Mouse (Mus musculus) ES-Bruce4 (cell line): ENCODE results near the gene Cfap20.

ENCODE experiments used
- CTCF ChIP-seq: IDR thresholded peaks from one replicate; pipeline ENCODE4 v1.8.1; 2011; ENCODE audit warnings: low read depth, low read length
- EP300 ChIP-seq: IDR thresholded peaks from 2 replicates; pipeline ENCODE4 v1.6.1; 2011; ENCODE audit warnings: low read depth, low read length; ENCODE audit not compliant: insufficient read depth

DNA sequence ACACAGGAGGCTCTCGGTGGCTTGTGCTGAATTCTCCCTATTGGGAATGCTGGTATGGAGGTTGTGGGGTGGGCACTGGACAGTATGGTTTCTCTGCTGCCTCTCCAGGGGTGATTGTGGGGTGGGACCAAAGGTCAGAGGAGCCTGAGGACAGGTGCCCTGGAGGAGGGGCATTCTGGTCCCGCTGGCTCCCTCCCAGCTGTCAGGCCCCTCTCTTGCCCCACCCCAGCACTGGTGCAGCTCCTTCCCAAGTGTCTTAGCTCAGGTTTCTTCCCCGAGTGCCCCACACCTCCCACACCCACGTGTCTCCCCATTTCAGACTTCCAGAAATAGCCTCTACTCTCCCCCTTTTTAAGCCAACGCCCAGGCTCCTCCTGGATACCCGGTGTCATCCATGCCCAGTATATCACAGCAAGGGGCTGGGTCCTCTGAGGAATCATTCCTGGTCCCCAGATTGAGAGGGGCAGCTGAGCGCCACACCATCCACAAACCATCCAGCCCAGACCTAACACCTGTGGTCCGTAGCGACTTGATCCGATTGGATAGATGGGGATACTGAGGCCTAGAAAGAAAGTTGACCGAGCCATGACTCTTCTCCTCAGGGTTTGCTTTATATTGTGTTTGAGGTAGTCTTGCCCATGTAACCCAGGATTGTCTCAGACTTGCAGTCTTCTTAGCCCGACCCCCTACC is 58.2 kb downstream of the Cfap20 start:
- TF ChIP-seq EP300 (no peak), CTCF (no peak)
